Mouse (Mus musculus): ENCODE measurements around the gene Tcf25.
"Not testable (repeated sequence)": the region's sequence is repeated elsewhere in the genome, so short reads cannot be mapped to it uniquely, and the experiment has no call there.

Tcf25 gene

DNA sequence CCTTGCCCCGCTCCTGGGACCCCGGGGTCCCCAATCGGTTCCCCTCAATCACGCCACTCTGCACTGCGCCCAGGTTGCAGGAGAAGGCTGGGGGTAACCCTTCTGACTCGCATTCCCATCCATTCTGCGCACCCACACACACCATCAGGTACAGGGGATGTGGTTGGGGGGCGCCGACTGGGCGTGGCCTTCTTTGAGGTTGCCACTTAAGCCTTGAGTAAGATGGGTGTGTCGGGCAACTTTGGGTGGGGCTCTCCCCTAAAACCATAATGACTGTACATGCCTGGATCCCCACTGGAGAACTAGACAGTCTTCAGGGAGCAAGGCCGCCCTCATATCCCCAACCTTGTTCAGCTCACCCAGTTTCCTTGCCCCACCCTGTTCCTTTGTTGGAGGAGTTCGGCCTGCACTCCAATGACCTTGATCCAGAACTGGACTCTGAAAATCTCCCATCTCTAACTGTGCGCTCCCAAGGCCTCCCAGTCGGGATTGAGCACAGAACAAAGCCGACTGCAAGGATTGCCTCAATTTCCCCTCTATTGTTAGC, 38.3 kb downstream of the Tcf25 start:
- DNase-seq: no peak

DNA sequence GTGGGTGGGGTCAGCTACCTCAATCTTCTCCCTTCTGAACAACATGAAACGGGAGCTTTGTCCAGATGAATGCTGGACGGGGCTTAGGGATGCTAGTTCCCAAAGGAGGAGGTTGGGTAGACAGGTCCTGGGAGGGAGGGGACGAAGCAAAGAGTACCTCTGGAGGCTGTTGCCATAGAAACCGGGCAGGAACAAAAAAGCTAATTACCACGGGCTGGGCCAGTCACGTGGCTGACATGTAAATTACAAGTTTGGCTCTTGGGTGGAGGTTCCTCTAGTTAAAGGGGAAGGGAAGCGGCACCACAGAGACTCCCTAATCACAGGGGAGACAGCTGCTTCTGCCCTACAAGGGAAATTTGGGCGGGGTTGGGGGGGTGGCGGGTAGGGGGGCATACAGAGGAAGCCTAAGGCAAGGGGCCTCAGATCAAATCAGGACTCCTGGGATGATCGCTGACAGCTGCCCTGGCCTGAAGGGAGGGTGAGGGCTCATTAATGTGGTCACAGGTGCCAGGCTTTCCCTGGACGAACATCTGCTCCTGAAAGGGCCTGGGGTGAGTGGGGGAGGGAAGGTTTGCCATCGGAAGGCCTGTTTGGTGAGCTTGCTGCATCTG, 39.1 kb downstream of the Tcf25 start:
- DNase-seq: no peak

DNA sequence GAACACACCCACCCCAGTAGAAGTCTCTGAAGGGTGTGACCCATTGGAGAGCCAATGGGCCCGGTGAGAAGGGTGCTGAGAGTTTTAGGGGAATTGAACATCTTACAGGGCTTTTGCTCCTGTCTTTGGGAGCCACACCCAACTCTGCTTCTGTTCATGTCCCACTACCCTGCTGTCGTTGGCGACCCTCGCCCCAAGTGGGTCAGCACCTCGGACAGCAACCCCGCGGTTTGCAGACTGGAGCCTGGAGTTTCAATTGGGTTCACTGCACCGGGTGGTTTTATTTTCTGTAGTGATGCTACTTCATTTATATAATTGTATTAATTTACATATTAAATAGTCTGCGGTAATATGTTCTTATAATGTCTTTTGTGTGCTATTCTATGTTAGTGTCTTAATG, 40.7 kb downstream of the Tcf25 start:
- DNase-seq: peak; percentile 32

- DNase-seq: not testable (repeated sequence)
Observed at GRCm38 (mm10) chr8:123414997-123415696, 41.6 kb downstream of the Tcf25 start.

- peak; percentile 83 for DNase-seq
Observed at GRCm38 (mm10) chr8:123415967-123416943, 42.7 kb downstream of the Tcf25 start.

- DNase-seq: no peak
Observed at GRCm38 (mm10) chr8:123416944-123417555, 43.5 kb downstream of the Tcf25 start.

GRCm38 (mm10) chr8:123419711-123420110, 46.2 kb downstream of the Tcf25 start:
- no peak for DNase-seq

GRCm38 (mm10) chr8:123420525-123421281, 47.1 kb downstream of the Tcf25 start:
- no peak for DNase-seq

DNA sequence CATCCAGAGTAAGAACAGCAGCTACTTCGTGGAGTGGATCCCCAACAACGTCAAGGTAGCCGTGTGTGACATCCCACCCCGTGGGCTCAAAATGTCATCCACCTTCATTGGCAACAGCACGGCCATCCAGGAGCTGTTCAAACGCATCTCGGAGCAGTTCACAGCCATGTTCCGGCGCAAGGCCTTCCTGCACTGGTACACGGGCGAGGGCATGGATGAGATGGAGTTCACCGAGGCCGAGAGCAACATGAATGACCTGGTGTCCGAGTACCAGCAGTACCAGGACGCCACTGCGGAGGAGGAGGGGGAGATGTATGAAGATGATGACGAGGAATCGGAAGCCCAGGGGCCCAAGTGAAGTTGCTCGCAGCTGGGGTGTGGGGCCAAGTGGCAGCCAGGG, 47.8 kb downstream of the Tcf25 start:
- no peak for DNase-seq

- peak; percentile 72 for DNase-seq
Observed at GRCm38 (mm10) chr8:123422056-123422780, 48.7 kb downstream of the Tcf25 start.

DNA sequence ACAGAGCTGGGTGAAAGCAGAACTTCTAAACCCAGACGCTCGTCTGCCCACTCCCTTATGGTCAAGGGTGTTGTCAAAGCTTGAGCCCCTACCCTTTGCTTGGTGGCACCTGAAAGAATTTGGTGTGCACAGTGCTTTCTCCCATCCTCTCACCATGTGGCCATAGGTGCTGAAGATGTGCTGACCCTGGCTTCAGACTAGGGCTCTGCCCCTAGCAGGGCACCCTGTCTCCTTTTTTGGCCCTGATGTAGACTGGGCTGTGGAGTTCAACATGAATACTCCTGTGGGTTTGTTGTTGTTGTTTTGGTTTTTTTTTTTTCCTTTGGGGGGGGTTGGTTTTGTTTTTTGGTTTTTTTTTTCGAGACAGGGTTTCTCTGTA, 49.2 kb downstream of the Tcf25 start:
- DNase-seq: no peak

- DNase-seq: no peak
Observed at GRCm38 (mm10) chr8:123423441-123423840, 49.9 kb downstream of the Tcf25 start, which contains the start of gene Def8. Gene Def8 (plus strand): TSS chr8:123423527.

DNA sequence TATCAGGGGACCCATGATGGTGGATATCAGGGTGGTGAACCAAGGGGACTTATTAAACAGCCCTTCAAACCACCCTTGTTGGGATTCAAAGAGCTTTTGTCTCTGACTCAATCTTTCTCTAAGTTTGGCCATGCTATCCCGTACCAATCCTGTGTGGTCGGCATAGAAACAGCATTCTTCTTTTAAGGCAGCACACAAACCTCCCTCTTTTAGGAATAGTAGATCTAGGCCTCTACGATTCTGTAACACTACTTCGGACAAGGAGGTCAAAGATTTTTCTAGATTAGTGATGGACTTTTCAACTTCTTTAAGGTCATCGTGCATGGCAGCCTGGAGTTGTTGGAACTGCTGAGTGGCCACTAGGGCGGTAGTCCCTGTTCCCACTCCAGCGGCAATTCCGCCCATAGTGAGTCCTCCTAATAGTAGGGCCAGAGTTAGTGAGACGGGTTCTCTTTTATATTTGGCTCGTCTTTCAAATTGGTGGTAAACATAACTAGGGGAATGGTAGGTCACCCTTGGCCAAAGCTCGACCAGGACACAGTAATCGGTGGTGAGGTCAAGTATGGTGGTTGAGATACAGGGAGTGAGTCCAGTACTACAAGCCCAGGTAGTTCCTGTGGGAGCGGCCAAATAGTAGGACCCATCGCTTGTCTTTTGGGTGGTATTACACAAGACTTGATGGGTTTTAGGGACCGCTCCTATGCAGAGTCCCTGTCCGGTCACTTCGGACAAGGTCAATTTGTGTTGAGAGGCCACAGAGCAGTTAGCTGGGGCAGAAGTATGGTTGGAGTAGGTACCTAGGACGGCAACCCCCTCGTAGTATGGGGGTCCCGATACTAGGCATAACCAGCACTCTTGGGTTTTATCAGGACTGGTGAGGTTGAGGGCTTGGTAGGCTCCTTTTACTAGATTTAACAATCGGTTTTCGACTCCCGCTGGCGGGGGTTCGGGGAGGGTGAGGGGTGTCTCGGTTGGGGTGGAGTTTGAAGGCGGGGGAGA, 53.3 kb downstream of the Tcf25 start:
- no peak for DNase-seq

GRCm38 (mm10) chr8:123427639-123428275, 54.2 kb downstream of the Tcf25 start:
- DNase-seq: no peak

- DNase-seq: no peak
Observed at GRCm38 (mm10) chr8:123428343-123428893, 54.9 kb downstream of the Tcf25 start.

GRCm38 (mm10) chr8:123428939-123429721, 55.6 kb downstream of the Tcf25 start:
- no peak for DNase-seq

DNA sequence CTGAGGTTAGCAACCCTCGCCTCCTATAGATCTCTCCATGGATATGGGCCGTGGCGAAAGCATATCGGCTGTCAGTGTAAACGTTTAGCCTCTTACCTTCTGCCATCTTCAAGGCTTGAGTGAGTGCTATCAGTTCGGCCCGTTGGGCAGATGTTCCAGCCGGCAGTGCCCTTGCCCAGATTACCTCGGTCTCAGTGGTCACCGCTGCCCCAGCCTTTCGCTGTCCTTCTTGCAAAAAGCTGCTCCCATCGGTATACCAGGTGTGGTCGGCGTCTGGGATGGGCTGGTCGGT, 56.1 kb downstream of the Tcf25 start:
- not testable (repeated sequence) for DNase-seq

GRCm38 (mm10) chr8:123430936-123431335, 57.4 kb downstream of the Tcf25 start:
- not testable (repeated sequence) for DNase-seq

All from liver (tissue).